Mouse (Mus musculus) thymus, adult 2 months (tissue): ENCODE data around the gene Cdk14. TPM values are rescaled to one million over a fixed set of nuclear protein-coding genes. Genes with fewer than 3 reads are reported as not detected.

Source experiments
- DNase-seq: peaks from one replicate; pipeline ENCODE4 v3.0.0; 2021
- H3K27ac ChIP-seq: fragments of 200-500 bp; 2 replicates; pipeline ENCODE4 v1.5.1; 2012; ENCODE audit warnings: low read length, control low read depth; ENCODE audit not compliant: control insufficient read depth, insufficient read depth
- H3K27me3 ChIP-seq: fragments of 200-500 bp; 2 replicates; pipeline ENCODE4 v1.6.1; 2012; ENCODE audit warnings: mild to moderate bottlenecking, low read length, moderate library complexity, mixed read lengths; ENCODE audit not compliant: control insufficient read depth, insufficient read depth
- H3K36me3 ChIP-seq: fragments of 200-500 bp; 2 replicates; pipeline ENCODE4 v1.6.1; 2012; ENCODE audit warnings: mild to moderate bottlenecking, low read length, moderate library complexity; ENCODE audit not compliant: control insufficient read depth, insufficient read depth
- H3K4me1 ChIP-seq: fragments of 200-500 bp; replicated peaks from 2 replicates; pipeline ENCODE4 v1.6.1; 2012; ENCODE audit warnings: low read length; ENCODE audit not compliant: control insufficient read depth, insufficient read depth
- H3K4me3 ChIP-seq: fragments of 200-500 bp; 2 replicates; pipeline ENCODE4 v1.5.1; 2012; ENCODE audit warnings: mild to moderate bottlenecking, low read length, control low read depth, moderate library complexity; ENCODE audit not compliant: control insufficient read depth, insufficient read depth
- CTCF ChIP-seq: fragments of 200-500 bp; IDR thresholded peaks from 2 replicates; pipeline ENCODE4 v1.5.1; 2012; ENCODE audit warnings: mild to moderate bottlenecking, control low read depth, low read length, moderate library complexity, borderline replicate concordance; ENCODE audit not compliant: control insufficient read depth, poor library complexity, insufficient read depth; ENCODE audit errors: extremely low read depth
- POLR2A ChIP-seq: fragments of 200-500 bp; IDR thresholded peaks from 2 replicates; pipeline ENCODE4 v1.6.1; 2012; ENCODE audit warnings: mild to moderate bottlenecking, low read length, control low read depth, moderate library complexity; ENCODE audit not compliant: control insufficient read depth, poor library complexity, insufficient read depth; ENCODE audit errors: extremely low read depth
- WGBS: fragments of 180-500 bp; shearing (Covaris S2); methylation state at CpG from one replicate; pipeline ENCODE4 v1.1.7; 2018; 5-methylcytosine and 5-hydroxymethylcytosine counted together
- polyA plus RNA-seq: library from polyadenylated mRNA; depleted of rRNA; stranded (reverse); fragments of >200 nt; gene quantifications from 2 replicates; pipeline ENCODE4 v1.2.3, GENCODE M21; 2012; rRNA removed

Cdk14 gene
- 0.90 and 0.91 TPM in 2 replicates for polyA plus RNA-seq

GRCm38 (mm10) chr5:5419992-5420455, at the start of gene Cdk14:
Gene Cdk14 (minus strand): TSS chr5:5420312.
- Histone ChIP-seq H3K27me3 (no peaks in the 10 kb centered on the region), H3K4me1 (no peaks in the 10 kb centered on the region), H3K4me3 (no peak within 1 kb of the TSS), H3K36me3 (no peaks in the 10 kb centered on the region), H3K27ac (no peak within 1 kb of the TSS)
- DNase-seq = peak; percentile 1
- TF ChIP-seq POLR2A (no peak), CTCF (no peak)
- 8% methylated on average over 9 of the region's 9 CpGs for WGBS

GRCm38 (mm10) chr5:5465256-5465655, 45.1 kb upstream of the Cdk14 start:
- WGBS = 71% methylated on average over 1 of the region's 1 CpGs
- DNase-seq = no peak
- Histone ChIP-seq H3K4me1 (no peaks in the 10 kb centered on the region), H3K27me3 (no peaks in the 10 kb centered on the region), H3K4me3 (no peak overlapping the region), H3K36me3 (no peaks in the 10 kb centered on the region), H3K27ac (no peak overlapping the region)
- TF ChIP-seq CTCF = no peak
- TF ChIP-seq POLR2A = no peak

DNA sequence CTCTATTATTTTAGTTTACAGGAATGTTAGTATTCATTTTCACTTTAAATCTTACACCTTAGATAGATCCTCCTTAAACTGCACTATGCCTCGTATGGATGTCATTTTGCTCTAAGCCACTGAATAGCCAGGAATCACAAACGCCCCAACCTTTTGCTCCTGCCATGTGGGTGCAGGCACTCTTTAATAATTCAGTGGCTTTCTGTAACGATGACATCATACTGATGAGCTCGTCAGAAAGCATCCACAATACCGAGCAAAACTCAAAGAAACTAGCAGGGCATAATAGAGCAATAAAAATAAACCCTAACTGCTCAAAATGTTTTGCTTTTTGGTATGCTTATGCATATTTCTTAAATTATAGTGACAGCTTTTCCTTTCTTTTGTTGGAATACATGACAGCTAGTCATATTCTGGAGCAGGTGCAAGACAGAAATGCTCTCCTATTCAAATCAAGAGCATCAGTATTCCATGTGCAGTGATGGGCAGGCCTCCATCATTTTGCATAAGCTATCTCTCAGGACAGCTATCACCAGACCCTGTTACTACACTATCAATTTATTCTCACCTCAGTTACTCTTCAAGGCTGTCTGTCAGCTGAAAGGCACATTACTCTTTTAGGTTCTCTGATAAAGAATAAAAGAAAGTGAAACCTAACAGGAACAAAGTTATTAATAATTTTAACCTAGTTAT, 11.8 kb upstream of the Cdk14 start:
- no peak for DNase-seq
- 90% methylated on average over 5 of the region's 5 CpGs for WGBS
- Histone ChIP-seq H3K36me3 (no peaks in the 10 kb centered on the region), H3K27ac (no peak overlapping the region), H3K27me3 (no peaks in the 10 kb centered on the region), H3K4me1 (no peaks in the 10 kb centered on the region), H3K4me3 (no peak overlapping the region)
- TF ChIP-seq CTCF = no peak
- TF ChIP-seq POLR2A = no peak

GRCm38 (mm10) chr5:5423723-5424171, 3.6 kb upstream of the Cdk14 start:
- Histone ChIP-seq H3K36me3 (no peaks in the 10 kb centered on the region), H3K27ac (no peak overlapping the region), H3K4me1 (no peaks in the 10 kb centered on the region), H3K4me3 (no peak overlapping the region), H3K27me3 (no peaks in the 10 kb centered on the region)
- TF ChIP-seq CTCF (no peak), POLR2A (no peak)
- WGBS = 87% methylated on average over 6 of the region's 6 CpGs
- no peak for DNase-seq

DNA sequence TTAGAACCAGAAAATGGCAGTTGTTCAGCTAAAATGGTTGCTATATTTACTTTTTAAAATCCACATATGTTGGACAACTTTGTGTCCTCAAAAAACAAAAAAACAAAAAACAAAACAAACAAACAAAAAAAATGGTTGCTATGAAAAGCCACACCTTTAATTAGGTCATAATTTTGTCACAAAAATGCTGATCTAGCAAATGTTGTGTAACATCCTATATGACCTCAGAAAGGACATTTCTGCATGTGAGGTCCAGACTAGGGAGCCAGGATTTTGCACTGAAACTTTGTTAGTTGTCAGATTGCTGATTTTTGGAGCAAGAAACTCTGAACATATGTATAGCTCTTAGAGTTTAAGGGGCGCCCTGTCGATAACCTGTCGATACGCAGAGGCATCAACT, 3.0 kb upstream of the Cdk14 start:
- Histone ChIP-seq H3K27ac (no peak overlapping the region), H3K4me3 (no peak overlapping the region), H3K4me1 (no peaks in the 10 kb centered on the region), H3K36me3 (no peaks in the 10 kb centered on the region), H3K27me3 (no peaks in the 10 kb centered on the region)
- WGBS = 99% methylated on average over 4 of the region's 4 CpGs
- no peak for DNase-seq
- TF ChIP-seq POLR2A (no peak), CTCF (no peak)

DNA sequence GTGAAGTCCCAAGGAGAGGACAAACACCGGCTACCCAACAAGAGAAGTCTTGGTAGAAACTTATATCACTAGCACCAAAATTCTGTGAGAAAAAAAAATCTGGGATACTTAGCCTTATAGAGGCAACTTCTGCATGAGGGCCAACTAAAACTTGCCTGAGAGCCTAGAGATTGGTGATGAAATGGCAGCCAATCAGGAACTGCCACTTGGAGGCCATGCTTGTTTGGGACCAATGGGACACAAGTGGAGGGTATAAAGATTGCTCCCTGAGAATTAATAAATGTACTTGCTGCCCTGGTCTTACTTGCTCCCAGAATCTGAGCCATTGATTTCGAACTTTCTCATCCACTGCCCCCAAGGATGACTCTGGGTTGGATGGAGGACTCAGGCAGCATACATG, 1.3 kb upstream of the Cdk14 start:
- TF ChIP-seq POLR2A (no peak), CTCF (no peak)
- Histone ChIP-seq H3K27me3 (no peaks in the 10 kb centered on the region), H3K4me1 (no peaks in the 10 kb centered on the region), H3K27ac (no peak overlapping the region), H3K36me3 (no peaks in the 10 kb centered on the region), H3K4me3 (no peak overlapping the region)
- 97% methylated on average over 2 of the region's 2 CpGs for WGBS
- no peak for DNase-seq
